Mouse (Mus musculus): ENCODE data around the gene Psmc2. TPM values are rescaled to one million over a fixed set of nuclear protein-coding genes. Genes with fewer than 3 reads are reported as not detected.

Psmc2 gene
- total and polyA plus RNA-seq, 3 experiments: 297 to 356 (median 316) TPM

DNA sequence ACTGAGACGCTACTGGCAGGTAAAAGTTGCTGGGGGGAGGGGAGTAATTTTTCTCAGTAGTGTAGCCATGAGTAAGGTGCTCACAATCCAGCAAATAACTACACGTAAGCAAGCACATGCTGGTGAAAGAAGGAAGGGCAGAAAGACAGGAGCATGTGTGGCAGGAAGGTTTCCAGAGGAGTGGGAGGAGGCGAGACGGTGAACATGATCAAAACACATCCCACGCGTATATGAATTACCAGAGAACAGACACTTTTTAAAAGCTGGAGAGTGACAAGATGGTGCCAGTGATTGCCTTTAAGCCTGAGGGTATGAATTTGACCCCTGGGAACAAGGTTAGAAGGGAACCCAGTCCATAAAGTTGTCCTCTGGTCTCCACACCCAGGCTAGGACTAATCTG, 15.2 kb upstream of the Psmc2 start:
- H3K36me3 ChIP-seq (ENCODE audit: control insufficient read depth in 1 of 2, insufficient read depth in 2 of 2, low read length in 2 of 2): peaks cover 7 to 47% of the 10 kb centered on the region in 2 experiments
- DNase-seq (ENCODE audit: low read depth, low spot score): no peak
- H3K4me3 ChIP-seq (ENCODE audit: control insufficient read depth in 1 of 2, insufficient read depth in 1 of 2, low read depth in 2 of 2, low read length in 2 of 2): no peak overlapping the region
- no peaks in the 10 kb centered on the region for H3K79me2 ChIP-seq (ENCODE audit: control insufficient read depth, insufficient read depth, low read length, poor library complexity)
- H3K27ac ChIP-seq (ENCODE audit: control insufficient read depth, low read depth, low read length): no peak overlapping the region
- no peak overlapping the region for H3K9ac ChIP-seq (ENCODE audit: control insufficient read depth, low read depth, low read length, poor library complexity, severe bottlenecking)
- no peaks in the 10 kb centered on the region for H3K27me3 ChIP-seq (ENCODE audit: control insufficient read depth in 1 of 2, insufficient read depth in 2 of 2, low read length in 2 of 2)
- no peaks in the 10 kb centered on the region for H3K4me1 ChIP-seq (ENCODE audit: control insufficient read depth in 1 of 2, insufficient read depth in 2 of 2, low read length in 2 of 2)
- TF ChIP-seq KAT2A (conservative IDR thresholded peaks at IDR 0.05; ENCODE audit: low read depth, low read length) (no peak), TBP (IDR thresholded peaks at IDR 0.05; ENCODE audit: low read depth, low read length) (no peak), MXI1 (IDR thresholded peaks at IDR 0.05; ENCODE audit: low read depth, low read length) (no peak), ELF1 (IDR thresholded peaks at IDR 0.05; ENCODE audit: low read depth, low read length) (no peak), BHLHE40 (IDR thresholded peaks at IDR 0.05; ENCODE audit: borderline replicate concordance, low read depth, low read length) (no peak), E2F4 (IDR thresholded peaks at IDR 0.05; ENCODE audit: borderline replicate concordance, low read depth, low read length) (no peak), CHD2 (IDR thresholded peaks at IDR 0.05; ENCODE audit: low read length) (no peak), ZKSCAN1 (IDR thresholded peaks at IDR 0.05; ENCODE audit: low read depth, low read length) (no peak), USF1 (IDR thresholded peaks at IDR 0.05; ENCODE audit: low read depth, low read length) (no peak), TAL1 (IDR thresholded peaks at IDR 0.05; ENCODE audit: low read length) (no peak), MYB (IDR thresholded peaks at IDR 0.05; ENCODE audit: low read depth, low read length) (no peak), NELFE (IDR thresholded peaks at IDR 0.05; ENCODE audit: low read depth, low read length) (no peak), TCF12 (IDR thresholded peaks at IDR 0.05; ENCODE audit: low read depth, low read length) (no peak), POLR2A (IDR thresholded peaks at IDR 0.05; ENCODE audit: control insufficient read depth in 1 of 2, insufficient read depth in 1 of 2, low read depth in 1 of 2, low read length in 2 of 2, poor library complexity in 1 of 2) (no peak), POLR2AphosphoS5 (IDR thresholded peaks at IDR 0.05; ENCODE audit: borderline replicate concordance, low read depth, low read length) (no peak), JUND (IDR thresholded peaks at IDR 0.05; ENCODE audit: low read depth, low read length) (no peak), RCOR1 (IDR thresholded peaks at IDR 0.05; ENCODE audit: low read depth, low read length) (no peak), MAX (IDR thresholded peaks at IDR 0.05; ENCODE audit: low read length) (no peak), CHD1 (IDR thresholded peaks at IDR 0.05; ENCODE audit: low read depth, low read length) (no peak)
- no peaks in the 10 kb centered on the region for H3K9me3 ChIP-seq (replicated peaks; ENCODE audit: insufficient read depth, low read length)

DNA sequence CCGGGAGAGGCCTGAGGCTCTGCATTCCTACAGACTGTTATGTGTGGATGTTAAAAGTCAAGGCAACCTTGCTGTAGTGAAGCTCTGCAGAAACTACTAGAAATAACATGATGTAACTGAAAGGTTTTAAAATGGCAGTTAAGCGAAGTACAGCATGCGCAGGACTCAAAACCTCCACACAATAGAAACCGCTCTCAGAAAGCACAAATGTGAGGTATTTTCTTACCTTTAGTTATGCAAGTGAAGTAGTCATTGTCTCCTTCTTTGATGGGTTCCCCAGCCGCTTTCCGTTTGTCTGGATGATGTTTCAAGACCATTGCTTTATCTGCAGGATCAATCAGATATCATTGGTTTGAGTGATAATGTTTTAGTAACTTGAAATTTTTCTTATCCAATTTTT, 8.6 kb upstream of the Psmc2 start:
- DNase-seq (ENCODE audit: low read depth, low spot score): no peak
- H3K36me3 ChIP-seq (ENCODE audit: control insufficient read depth in 1 of 2, insufficient read depth in 2 of 2, low read length in 2 of 2): peaks cover 0 to 24% of the 10 kb centered on the region in 2 experiments; a peak in 2 of 4 replicates

More for the DNA sequence above, 8.6 kb upstream of the Psmc2 start:
- Histone ChIP-seq H3K4me3 (ENCODE audit: control insufficient read depth in 1 of 2, insufficient read depth in 1 of 2, low read depth in 2 of 2, low read length in 2 of 2) (no peak overlapping the region), H3K79me2 (ENCODE audit: control insufficient read depth, insufficient read depth, low read length, poor library complexity) (peaks cover 2% of the 10 kb centered on the region; the same call in 1 of the 2 replicates), H3K4me1 (ENCODE audit: control insufficient read depth in 1 of 2, insufficient read depth in 2 of 2, low read length in 2 of 2) (no peaks in the 10 kb centered on the region), H3K9ac (ENCODE audit: control insufficient read depth, low read depth, low read length, poor library complexity, severe bottlenecking) (no peak overlapping the region), H3K27ac (ENCODE audit: control insufficient read depth, low read depth, low read length) (no peak overlapping the region), H3K9me3 (replicated peaks; ENCODE audit: insufficient read depth, low read length) (no peaks in the 10 kb centered on the region), H3K27me3 (ENCODE audit: control insufficient read depth in 1 of 2, insufficient read depth in 2 of 2, low read length in 2 of 2) (no peaks in the 10 kb centered on the region)
- TF ChIP-seq ETS1 (IDR thresholded peaks at IDR 0.05; ENCODE audit: low read depth, low read length) (no peak), TBP (IDR thresholded peaks at IDR 0.05; ENCODE audit: low read depth, low read length) (no peak), ZMIZ1 (IDR thresholded peaks at IDR 0.05; ENCODE audit: low read depth, low read length) (no peak), TCF12 (IDR thresholded peaks at IDR 0.05; ENCODE audit: low read depth, low read length) (no peak), MAX (IDR thresholded peaks at IDR 0.05; ENCODE audit: low read length) (no peak), KAT2A (conservative IDR thresholded peaks at IDR 0.05; ENCODE audit: low read depth, low read length) (no peak), E2F4 (IDR thresholded peaks at IDR 0.05; ENCODE audit: borderline replicate concordance, low read depth, low read length) (no peak), ZNF384 (IDR thresholded peaks at IDR 0.05; ENCODE audit: low read depth, low read length) (no peak), MAZ (IDR thresholded peaks at IDR 0.05; ENCODE audit: low read depth, low read length) (no peak), NRF1 (IDR thresholded peaks at IDR 0.05; ENCODE audit: insufficient read depth, low read depth, low read length, poor library complexity, severe bottlenecking) (no peak), POLR2AphosphoS5 (IDR thresholded peaks at IDR 0.05; ENCODE audit: borderline replicate concordance, low read depth, low read length) (no peak), MYC (IDR thresholded peaks at IDR 0.05; ENCODE audit: low read depth, low read length) (no peak), RAD21 (IDR thresholded peaks at IDR 0.05; ENCODE audit: low read depth, low read length) (no peak), GABPA (IDR thresholded peaks at IDR 0.05; ENCODE audit: low read depth, low read length) (no peak), GATA1 (IDR thresholded peaks at IDR 0.05; ENCODE audit: low read depth, low read length) (no peak), SMC3 (IDR thresholded peaks at IDR 0.05; ENCODE audit: low read depth, low read length) (no peak)

Data from MEL (cell line).